Mouse (Mus musculus): ENCODE results near the gene Nceh1.

The Nceh1 gene

DNA sequence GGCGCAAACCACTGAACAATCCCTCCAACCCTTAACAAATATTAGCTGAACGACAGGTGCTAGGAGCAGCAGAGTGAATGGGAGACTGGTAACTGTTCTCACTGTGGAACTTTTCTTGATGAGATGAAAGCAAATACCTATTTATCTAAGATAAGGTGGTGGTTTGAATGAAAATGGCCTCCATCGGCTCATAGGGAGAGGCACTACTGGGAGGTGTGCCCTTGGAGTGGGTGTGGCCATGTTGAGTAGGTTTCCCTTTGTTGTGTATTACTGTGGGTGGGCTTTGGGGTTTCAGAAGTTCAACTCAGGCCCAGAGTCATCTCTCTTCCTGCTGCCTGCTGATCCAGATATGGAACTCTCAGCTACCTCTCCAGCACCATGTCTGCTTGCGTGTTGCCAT is 8.1 kb downstream of the Nceh1 start:
- DNase-seq (ENCODE audit: low spot score) = no peak

DNA sequence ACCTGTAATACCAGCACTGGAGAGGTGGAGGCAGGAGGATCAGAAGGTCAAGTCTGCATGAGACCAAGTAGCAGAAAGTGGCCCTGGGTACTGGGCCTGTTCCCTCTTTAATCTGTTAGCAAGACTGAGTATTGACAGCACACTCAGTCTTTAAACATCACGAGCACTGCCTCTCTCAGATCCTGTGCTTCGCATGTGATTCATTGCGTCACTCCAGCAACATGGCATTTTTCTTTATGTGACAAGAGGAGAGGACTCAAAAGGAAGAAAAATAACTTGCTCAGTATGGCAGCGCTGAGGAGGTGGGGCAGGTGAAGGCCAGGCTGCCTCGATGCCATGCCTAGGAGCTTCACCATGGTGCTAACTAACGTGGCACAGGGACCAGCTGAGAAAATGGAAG is 9.1 kb downstream of the Nceh1 start:
- no peak for DNase-seq (ENCODE audit: low spot score)

DNA sequence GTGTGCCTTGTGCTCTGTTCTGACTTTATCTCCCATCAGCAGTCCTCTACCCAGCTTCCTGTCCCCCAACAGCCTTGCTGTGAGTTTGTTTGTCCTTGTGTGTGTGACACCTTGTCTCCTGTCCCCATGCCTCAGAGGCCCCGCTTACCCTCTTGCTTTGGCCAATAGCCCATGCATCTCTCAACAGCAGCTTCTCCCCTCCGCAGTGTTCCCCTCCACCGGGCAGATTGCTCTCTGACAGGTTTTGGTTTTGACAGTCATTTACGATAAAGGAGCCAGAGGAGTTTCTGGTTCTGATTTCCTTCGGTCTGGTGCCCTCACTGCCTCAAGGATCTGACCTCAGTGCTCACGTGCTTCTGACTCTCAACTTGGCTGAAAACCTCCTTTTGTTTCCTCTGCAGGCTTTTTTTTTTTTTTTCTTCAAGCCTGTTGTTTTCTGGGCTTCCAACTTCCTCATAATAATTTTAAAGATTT is 11.1 kb downstream of the Nceh1 start:
- no peak for DNase-seq (ENCODE audit: low spot score)

DNA sequence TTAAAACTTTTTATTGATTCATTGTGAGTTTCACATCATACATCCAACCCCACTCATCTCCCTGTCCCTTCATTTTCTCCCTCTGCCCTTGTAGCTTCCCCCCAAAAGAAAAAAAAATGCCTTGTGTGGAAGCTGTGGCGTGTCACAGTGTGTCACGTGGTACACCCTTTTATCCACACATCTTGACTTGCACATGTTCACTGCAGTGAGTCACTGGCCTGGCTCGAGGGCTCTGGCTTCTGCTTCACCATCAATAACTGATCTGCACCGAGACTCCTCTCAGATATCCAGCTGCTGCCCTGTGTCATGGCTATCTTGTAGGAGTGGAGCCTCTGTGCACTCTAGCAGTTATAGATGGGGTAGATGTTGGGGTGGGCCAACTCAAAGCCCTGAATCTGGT is 12.4 kb downstream of the Nceh1 start:
- DNase-seq (ENCODE audit: low spot score) = no peak

DNA sequence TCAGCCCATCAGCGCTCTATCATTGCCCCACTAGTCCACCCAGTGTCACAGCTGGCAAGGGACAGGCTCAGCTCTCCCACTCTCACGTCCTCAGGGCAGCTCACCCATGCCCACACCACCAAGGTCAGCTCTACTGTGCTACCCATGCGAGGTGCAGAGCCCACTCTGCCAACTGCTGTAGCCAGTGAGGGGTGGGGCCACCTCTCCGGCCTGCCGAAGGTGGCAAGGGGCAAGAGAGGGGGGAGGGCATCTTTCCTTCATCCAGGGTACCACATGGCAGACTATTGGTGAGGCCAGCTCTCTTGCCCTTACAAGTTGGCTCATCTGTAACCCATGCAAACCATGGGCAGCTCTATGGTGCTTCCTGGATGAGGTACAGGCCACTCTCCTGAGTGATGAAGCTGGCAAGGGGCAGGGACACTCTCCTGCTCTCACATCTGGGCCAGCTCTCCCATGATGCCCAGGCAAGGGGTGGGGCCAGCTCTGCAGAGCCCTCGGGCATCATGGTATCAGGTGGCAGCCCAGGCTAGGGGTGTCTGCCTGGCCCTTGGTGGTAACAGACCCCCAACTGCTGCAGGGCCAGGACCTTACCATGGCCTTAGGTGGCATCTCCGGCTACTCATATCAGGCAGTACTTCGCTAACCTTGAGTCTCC is 12.9 kb downstream of the Nceh1 start:
- DNase-seq (ENCODE audit: low spot score) = no peak

DNA sequence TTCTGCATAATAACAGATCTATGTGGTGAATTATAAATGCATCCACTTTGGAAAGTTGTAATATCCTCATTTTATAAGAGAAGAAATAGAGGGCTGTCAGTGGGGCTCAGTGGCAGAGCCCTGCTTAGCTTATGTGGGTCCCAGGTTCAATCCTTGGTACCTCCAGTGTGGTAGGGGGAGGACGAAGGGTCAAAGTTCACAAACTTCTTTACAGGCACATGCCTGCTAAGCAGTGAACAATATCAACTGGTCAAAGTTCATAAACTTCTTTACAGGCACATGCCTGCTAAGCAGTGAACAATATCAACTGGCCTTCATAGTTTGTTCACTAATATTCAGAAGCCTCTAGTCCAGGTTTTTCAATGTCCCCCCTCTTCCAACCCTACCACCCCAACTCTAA is 13.8 kb downstream of the Nceh1 start:
- no peak for DNase-seq (ENCODE audit: low spot score)

DNA sequence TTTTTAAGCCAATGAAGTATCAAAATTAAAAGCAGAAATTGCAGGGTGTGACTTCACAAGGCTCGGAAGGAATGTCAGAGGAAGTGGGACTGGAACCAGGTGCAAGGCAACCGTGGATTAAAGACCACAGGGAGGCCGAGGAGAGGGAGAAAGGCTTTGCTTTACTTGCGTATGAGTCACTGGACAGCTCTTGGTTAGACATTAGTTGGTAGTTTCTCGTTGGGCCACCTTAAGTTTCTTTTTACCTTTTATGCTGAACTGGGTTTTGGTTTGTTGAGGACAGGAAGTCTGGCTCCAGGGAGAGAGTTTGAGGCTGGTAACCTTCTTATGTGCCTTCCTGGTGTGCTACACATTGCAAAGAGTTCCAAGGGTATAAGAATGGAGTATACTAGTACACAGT is 15.1 kb downstream of the Nceh1 start:
- DNase-seq (ENCODE audit: low spot score) = no peak

DNA sequence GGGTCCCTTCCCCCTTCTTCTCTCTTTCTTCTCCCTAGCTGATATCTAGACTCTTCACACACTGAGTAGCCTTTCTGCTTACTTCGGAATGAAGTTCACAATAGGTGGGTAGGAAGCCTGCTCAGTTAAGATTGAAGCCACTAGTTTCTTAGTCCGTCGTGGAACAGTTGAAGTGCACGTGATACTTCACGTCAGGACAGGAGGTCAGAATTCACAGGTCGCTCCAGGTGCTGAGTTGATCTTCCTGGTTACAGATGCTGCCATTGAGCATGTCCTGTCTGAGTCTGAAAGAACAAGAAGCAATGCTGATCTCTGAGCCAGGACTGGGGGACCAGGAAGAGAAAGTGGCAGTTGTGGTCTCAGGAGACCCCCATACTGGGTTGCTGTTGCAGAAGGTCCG is 16.4 kb downstream of the Nceh1 start:
- DNase-seq (ENCODE audit: low spot score) = no peak

DNA sequence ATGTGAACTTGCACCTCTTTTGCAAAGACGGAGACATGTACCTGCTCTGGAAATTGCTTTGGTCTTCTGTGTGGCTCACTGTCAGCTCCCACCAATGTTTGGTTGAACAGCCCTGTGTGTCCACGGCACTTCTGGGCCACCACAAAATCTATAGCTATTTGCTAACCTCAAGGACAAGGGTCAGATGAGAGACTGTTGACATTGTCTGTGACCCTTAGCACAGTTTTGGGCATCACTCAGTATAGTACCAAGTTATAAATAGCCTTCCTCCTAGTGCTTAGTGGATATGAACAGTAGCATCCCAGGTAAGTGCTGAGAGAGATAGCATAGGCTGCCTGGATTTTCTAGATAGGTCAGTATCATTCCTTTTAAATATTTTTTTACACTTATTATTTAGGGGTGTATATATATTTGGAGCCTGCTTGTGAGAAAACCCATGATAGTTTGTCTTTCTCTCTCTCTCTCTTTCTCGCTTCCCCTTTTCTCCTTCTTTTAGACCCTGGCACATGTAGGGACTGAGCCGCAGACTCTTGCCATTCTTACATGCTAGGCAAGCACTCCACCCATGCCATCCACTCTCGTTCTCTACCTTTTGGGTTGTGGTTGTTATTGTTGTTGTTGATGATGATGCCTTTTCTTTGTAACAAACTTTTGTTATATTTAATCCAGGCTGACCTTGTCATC is 19.1 kb downstream of the Nceh1 start:
- no peak for DNase-seq (ENCODE audit: low spot score)

DNA sequence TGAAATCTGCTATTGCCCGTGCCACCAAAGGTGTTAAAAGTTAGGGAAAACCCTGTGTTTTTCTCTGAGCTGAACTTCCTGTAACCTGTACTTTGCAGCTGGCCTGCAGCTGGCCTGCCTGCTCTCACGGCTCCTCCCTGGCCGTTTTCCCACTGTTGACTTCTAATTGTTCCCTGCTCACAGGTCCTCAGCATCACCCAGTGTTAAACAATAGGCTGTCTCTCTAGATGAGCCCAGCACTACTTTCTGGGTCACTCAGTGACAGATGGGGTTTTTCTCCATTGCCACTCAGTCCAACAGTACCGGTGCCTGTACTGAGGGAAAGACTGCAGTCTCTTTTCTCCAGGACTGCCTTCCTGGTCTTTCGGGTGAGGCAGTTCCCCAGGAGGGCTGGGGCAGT is 22.3 kb downstream of the Nceh1 start:
- DNase-seq (ENCODE audit: low spot score) = no peak

DNA sequence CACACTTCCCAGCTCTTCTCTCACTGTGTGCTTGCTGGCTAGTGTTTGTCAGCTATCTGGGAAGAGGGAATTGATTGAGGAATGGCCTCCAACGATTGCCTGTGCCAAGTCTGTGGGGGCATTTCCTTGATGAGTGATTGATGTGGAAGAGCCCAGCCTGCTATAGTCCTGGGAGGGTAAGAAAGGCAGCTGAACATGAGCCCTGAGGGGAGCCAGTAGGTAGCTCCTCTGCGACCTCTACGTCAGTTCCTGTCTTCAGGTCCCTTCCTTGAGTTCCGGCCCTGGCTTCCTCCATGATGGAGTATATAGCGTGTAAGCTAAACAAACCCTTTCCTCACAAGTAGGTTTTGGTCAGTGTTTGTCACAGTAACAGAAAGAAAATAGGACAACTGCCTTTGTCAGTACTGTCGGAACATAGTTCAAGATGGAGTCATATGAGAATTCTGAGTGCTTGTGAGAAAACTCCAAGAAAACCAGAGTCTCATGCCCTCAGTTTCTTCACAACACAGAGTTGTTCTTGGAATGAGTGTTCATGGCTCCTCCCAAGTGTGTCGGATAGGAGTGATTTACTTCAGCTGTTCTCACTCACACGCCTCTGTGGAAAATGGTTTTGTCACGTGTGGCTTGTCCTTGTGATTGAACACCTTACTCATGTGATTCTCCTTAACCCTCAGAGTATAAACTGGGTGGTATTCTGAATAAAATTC is 22.9 kb downstream of the Nceh1 start:
- no peak for DNase-seq (ENCODE audit: low spot score)

DNA sequence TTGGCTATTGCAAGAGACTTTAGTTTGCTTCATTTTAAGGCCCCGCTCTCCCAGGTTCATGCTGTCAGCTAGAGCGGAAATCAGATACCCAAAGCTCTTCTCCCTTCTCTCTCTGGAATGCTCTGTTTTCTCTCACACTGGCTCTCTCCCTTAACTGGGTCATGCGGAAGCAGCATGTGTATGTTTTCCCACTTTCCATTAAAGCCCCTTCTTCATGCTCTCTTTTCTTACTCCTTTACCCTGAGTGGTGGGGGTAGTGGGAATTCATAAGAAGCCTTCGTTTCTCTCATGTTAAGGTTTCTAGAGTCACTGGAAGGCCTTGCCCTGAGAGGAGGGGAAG is 23.4 kb downstream of the Nceh1 start:
- DNase-seq (ENCODE audit: low spot score) = no peak

DNA sequence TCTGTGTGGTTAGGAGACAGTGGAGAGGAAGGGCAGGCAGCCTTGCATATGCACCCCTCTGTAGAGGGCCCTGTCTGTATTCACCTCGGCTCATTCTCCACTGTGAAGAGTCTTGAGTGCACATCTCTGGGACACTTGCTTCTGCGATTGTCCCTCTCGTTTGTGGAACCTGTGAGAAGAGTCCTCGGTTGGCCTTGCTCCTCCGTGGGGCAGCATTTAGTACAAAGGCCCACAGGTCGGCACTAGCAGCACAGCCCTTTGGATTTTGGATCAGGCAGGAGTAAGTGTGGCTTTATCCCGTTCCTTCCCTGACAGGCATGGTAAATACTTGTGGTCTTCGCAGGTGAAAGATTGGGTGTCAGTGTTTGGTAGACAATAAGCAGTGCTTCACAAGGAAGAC is 23.8 kb downstream of the Nceh1 start:
- DNase-seq (ENCODE audit: low spot score) = no peak

DNA sequence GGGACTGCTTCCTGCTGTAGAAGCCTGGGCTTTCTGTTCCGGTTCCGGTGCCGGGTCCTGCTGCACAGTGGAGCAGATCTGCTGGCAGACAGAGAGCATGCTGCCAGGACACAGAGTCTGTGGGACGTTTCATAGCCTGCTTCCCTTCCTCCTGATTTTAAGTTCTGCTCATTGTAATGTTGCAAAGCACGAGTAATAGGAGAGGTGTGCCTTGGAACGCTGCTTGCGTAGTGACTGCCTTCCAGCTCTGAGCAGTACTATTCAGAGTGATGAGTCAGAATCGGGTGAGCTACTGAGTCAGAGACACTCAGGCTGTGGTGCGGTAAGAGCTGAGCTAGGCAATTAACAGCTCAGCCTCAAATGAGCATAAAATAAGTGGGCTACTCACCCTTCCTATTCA is 26.9 kb downstream of the Nceh1 start:
- no peak for DNase-seq (ENCODE audit: low spot score)

DNA sequence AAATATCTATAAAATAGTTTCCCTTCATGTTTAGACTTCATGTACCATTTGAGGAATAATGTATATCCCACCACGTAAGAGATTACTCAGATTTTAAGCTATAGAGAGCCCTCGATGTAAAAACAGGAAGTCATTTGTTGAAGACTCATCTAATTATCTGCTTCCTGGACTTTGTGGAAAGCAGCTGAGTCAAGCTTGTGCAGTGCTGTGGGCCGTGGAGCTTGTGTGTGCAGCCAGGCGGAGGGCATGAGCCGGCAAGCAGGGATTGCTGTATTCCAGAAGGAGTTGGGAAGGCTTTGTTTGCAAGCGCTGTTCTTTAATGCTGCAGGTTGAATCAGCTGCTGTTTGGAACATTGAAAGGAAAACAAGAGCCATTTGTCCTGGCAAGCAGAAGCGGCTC is 27.5 kb downstream of the Nceh1 start:
- DNase-seq (ENCODE audit: low spot score) = no peak

DNA sequence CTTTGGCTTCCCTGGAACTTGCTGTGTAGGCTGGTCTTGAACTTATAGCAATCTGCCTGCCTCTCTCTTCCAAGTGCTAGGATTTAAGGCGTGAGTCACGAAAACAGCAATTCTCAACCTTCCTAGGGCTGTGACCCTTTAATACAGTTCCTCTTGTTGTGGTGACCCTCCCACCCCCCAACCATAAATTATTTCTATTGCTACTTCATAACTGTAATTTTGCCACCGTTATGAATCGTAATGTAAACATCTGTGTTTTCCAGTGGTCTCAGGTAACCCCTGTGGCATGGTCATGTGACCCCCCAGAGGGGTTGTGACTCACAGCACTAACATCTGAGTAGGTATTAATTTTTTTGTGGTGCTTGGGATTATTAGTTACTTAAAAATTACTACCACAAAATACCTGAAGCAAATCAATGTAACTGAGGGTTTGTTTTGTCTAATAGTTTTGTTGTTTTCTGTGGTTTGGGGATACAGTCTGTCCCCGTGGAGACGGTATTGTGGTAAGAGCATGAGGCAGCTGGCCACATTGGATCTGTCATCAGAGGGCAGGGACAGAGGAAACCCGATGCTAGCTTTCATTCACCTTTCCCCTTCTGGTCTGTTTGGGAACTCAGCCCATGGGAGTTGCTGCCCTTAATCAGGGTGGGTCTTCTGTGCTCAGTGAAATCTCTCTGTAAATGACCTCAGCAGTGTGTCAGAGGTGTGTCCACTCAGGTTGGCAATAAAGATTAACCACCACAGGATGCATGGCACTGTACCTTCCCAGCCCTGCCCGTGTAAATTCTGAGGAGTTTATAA is 31.5 kb downstream of the Nceh1 start:
- no peak for DNase-seq (ENCODE audit: low spot score)

DNA sequence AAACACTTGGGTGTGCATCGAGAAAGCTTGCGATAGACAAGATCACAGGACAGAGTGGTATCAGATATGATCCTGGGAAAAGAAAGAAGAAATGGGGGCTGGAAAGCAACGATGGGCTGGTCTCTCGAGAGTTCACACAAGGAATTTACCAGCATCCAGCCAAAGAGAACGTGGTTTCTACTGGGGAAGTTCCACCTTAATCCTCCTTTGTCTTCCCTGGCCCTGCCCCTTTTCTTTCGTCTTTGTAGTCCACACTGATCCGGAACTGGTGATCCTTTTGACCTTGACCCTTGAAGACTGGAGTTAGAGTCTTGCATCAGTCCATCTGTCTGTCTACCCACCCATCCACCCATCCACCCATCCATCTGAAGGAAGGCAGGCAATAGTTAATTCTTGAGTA is 34.6 kb downstream of the Nceh1 start:
- DNase-seq (ENCODE audit: low spot score) = no peak

DNA sequence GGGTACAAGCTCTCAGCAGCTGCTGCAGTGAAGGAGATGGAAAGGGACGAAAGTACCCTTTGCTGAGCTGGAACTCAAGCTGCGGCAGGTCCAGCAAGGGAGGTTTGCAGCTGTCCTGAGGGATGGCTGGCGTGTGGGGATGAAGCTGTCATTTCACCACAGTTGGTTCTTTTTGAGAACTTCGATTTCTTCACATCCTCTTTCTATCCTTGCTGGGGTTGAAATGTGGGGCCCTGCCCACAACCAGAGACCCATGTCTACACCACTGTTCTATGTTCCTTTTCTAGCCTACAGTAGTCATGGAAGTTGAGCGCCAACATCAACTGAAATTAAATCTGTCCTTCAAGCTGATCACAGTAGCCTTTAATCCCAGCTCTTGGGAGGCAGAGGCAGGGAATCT is 35.8 kb downstream of the Nceh1 start:
- no peak for DNase-seq (ENCODE audit: low spot score)

DNA sequence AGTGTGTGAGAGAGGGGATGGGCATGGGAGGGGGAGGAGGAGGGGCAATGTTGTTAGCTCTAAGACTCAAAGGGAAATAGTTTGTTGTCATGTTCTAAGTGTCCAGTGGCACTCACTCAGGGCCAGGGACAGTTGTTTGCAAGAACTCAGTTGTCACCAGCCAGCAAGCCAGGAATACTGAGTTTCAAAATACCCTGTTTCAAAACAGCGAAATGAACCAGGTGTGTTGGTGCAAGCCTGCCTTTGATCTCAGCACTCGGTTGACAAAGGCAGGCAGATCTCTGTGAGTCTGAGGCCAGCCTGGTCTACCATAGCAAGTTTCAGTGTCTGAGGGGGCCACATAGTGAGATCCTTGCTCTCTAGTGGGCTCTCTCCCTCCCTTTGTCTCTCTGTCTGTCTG is 39.3 kb downstream of the Nceh1 start:
- DNase-seq (ENCODE audit: low spot score) = no peak

DNA sequence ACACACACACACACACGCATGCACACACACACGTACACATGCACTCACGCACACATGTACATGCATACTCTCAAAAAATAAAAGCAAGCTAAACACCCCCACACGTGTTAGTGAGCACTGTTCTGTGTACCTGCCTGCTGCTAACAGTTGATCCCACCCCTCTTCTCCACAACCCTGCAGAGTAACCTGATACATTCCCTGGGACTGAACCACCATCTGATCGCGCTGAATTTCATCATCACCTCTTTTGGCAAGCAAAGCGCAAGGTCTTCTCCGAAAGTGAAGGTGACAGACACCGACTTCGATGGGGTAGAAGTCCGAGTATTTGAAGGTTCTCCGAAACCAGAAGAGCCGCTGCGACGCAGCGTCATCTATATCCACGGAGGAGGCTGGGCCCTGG is 39.7 kb downstream of the Nceh1 start:
- DNase-seq (ENCODE audit: low spot score) = no peak

DNA sequence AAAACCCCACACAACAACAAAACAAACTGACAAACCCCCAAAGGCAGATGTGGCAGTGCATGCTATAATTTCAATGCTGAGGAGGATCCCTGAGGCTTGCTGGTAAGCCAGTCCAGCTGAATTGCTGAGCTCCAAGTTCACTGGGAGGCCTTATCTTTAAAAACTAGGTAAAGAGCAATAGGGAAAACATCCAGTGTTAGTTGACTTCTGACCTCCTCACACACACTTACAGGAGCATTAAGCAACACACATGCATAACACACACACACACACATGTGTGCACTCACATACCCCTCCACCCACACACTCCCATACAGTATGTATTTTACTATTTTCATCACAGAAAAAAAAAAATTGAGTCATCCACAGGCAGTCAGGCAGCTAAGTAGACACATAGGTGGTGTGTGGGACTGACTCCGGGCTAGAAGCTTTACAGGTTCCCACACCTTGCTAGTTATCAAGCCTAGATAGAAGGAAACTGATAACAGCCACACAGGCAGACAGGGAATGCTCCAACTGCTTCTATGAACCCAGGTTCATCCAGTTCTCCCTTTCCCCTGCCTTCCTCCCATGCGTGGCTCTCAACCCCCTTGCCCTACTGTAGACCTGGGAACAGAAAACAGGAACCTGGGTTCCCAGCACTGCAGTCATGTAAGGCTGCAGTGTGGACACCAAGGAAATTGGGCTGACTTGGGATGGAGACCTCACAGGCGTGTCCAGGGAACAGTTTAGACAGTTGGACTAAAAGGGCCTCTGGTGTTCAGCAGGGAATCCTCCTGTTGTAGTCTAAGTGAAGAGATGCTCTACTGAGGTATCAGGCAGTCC is 45.1 kb downstream of the Nceh1 start:
- no peak for DNase-seq (ENCODE audit: low spot score)
